Mouse (Mus musculus) embryo, embryonic 10 days (tissue): Measurements from ENCODE around the gene Hjurp.

Experiments
- DNase-seq: peaks from one replicate; pipeline ENCODE4 v3.0.0-alpha.2; 2015; ENCODE audit warnings: low spot score

Gene Hjurp

DNA sequence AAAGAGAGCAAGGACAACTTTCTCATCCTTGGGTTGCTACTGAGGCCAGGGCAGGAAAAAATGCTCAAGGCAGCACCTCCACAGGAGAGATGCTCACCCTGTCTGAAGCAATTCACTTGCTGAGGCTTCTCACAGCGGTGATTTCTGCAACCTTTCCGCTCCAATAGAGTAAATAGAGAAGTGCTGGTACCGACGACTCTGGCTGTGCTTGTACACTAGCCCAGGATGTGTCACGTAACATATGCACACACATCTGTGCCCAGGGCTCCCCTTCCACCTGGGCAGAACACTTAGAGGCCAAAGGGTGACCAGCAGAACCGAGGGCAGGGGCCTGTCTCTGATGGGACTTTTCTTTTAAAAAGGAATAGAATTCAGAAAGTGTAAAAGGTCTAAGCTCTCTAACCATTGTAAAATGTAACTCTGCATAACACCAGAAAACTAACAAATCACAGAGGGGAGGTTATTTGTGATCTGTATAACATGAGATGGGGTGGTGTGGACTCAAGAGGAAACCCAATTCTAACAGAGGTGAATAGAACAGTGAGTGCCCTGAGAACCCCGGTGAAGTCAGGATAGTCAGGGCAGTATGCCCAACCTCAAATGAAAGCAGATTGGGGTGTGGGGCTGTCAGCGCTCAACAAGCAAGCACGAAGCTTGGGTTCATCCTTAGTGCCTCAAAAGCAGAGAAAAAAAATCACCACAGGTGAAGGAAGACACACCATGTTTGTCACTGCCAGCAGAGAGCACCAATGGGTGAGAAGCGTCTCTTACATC, 16.6 kb downstream of the Hjurp start:
- no peak for DNase-seq

DNA sequence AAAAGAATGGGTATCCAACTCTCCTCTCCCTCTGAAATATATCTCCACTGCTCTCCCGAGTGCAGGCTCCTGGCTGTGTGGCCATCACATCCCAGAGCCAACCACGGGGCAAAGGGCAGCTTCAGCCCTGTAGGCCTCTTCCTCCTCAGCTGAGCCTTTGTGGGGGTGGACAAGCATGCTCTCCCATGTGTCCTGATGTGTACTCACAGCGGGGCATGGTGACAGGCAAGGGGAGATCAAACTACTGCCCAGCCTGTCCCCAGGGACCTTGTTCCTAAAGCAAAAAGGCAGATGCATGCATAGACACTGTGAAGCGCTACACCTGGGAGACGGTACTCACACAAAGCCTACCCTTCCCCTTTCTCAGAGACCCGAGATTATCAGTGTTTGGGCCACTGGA, 17.3 kb downstream of the Hjurp start:
- DNase-seq = no peak

DNA sequence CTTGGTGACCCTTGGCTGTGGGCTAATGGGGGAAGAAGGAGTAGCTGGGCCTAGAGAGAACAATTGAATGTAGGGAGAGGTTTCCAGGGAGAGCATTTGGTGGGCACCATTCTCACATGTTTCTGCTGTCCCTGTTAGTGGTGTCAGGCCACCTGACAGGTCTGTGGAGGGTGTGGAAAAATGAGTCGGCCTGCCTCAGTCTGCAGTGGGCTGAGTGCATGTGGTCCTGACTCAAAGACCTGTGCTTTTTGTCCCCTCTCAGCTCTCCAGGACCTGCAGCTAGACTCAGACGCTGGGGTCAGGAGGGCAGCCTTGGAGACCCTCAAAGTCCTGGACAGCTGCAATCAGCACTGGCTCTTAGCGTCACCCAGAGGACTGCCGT, 17.8 kb downstream of the Hjurp start:
- no peak for DNase-seq

DNA sequence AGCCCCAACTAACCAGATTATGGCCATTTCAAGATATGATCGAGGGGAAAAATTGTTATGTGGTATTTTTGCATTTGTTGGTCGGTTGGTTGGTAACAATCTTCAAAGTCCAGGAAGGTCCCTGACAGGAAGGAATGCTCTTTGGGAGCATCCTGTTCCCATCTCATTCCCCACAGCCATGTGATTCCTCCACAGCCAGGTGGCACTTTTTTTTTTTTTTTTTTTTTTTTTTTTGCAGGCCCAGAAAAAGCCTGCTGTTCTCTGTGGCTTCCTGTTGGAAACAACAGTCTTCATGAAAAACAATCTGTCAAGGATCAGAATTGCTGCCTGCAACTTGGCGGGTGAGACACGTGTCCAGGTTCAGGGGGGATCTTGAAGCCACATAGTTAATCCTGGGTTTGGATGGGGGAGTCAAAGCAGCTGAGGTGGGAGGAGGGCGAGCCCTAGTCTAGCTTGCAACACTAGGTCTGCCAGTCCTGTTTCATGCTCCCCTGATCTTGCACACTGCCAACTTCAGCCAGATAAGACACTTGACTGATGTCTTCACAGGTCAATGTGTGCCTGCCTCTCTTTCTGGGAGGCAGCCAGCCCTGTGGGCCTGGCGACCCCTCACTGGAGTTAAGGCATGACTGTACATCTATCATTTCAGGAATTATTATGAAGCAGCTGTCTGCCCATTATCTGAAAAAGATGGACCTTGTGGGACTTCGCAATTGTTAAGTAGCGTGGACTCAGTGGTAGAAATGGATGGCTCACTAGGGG, 18.4 kb downstream of the Hjurp start:
- peak; percentile 61 for DNase-seq

DNA sequence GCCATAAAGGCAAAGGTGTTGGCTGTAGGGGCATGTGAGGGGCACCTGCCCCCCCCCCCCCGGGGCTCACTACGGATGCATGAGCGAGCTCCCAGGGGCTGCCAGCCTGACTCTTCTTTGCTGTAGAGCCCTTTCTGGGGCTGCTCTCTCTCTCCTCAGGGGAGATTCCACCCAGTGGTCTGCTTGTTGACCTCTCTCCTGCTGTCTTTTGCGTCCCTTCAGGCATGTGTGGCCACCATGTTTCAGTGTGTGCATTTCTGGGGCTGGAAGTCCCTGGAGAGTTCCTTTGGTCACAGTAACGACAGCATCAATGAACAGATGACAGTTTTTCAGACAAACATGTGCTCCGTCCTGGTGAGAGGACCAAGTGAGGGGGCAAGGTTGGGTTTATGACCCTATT, 19.1 kb downstream of the Hjurp start:
- no peak for DNase-seq

DNA sequence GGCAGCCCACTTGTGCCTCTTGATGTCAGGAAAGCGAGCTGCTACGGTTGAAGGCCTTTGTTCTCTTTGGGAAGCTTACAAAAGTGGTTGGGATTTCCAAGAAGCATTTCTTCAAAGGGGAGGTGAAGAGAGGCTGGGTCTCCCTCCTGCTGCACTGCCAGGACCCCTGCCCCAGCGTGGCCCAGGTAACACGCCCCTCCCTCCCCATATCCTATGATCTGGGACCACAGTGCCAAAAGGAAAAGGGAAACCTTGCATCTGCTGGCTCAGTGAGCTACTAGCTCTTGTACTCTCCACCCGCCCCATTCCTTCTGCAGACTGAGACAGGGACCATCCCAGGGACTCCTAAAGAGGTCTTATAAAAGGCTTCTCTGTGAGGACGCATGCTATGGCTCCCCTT, 19.8 kb downstream of the Hjurp start:
- no peak for DNase-seq

DNA sequence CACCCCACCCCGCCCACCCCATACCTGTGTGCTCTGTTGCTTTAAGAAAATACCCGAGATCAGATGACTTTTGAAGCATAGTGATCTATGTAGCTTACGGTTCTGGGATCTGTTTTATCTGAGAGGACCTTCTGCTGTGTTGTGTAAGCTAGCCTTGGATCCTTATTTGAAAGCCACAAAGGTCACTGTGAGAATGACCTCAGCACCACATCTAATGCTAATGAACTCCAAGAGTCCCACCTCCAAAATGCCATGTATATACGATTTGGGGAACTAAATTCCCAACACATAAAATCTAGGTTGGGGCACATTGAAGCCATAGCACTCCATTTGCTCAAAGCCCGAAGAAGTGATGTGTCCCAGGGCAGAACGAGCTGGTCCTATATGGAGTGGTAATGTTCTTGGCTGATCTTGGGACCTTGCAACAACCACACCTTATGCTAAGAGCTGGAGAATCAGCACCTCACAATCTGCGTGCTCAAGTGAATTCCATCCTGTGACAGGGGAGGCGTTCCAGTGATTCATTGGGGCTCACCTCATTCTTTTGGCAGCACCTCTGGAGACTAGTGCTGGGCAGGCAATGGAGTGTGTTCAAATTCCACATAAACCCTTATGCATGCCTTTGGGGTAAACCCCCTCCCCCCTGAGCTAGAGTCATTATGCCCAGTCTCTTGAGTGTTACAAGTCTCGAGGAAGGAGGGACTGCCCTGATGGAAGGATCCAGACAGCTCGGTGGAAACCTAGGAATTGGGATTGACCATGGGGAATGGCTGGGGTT, 20.4 kb downstream of the Hjurp start:
- DNase-seq = no peak

DNA sequence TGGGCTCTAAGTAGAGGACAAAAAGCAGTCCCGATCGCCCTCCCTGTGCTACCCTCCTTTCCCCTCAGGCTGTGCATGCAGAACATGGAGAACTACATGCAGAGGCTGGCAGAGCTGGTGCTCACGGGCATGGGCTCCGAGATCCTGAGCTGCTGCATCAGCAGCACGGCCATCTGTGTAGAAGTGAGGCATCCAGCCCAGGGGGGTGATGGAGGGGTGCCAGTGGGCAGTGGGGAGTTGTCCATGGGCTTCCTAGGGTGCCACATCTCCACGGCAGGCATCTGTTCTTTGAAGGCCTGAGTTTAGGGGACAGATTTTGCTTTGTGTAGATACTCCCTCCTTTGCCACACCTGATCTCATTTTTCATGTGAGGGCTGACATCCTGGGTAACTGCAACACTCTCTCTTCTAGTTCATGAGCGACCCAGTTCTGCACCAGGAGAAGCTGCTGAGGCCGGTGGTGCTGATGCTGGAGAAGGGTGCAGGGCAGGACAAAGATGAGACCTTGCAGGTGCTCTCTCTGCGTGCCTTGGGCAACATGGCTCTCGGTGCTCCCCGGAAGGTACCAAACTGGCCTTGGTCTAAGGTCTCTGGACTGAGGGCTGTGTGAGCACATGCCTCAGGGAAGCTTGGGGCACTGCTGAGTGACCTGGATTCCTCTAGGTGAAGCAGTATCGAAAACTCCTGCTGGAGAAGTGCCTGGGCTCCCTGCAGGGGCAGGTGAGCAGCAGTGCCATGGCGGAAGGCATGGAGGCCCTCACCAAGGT, 21.3 kb downstream of the Hjurp start:
- DNase-seq = no peak

DNA sequence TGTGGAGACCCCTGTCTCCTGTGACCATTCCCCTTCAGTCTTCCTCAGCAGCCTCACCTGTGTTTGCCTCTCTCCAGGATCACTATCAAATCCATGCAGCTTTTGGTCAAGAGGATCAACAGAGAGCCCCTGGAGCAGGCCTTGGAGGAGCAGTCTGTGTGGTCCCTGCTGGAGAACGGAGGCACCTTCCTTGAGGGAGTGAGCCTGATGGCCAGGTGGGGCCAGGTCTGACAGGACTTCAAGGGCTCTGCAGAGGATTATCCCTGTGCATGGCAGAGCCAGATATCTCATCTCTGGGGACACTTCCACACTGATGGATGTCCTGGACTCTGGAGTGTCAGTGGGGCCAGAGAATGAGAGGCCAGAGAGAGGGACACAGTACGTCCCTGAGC, 22.0 kb downstream of the Hjurp start:
- no peak for DNase-seq

DNA sequence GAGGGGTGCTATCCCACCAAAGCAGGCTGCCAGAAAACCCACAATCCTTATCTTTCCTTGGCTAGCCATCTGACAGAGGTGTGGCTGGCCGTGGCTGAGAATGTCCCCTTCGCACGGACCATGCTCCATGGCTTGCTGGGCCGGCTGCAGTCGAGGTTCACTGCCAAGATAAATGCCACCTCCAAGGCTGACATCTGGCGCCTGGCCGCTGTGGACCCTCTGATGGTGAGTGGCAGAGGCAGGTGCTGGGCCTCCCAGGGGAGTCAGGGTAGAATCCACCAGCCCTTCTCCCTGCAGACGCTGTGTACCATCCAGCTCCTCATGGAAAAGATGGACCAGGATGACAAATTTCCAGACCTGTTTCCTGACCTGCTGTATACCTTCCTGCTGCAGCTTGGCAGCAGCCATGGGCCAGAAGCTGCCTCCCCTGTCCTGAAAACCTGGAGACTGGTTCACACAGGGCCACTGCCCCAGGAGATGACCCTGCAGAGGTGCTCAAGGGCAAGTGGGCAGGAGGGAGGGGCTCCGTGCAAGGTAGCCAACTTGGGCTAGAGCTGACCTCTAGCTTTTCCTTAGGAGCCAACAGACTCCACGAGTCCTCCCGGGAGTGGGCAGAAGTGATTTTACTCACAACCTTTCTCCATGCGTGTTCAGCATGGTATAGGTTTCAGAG, 22.5 kb downstream of the Hjurp start:
- no peak for DNase-seq

DNA sequence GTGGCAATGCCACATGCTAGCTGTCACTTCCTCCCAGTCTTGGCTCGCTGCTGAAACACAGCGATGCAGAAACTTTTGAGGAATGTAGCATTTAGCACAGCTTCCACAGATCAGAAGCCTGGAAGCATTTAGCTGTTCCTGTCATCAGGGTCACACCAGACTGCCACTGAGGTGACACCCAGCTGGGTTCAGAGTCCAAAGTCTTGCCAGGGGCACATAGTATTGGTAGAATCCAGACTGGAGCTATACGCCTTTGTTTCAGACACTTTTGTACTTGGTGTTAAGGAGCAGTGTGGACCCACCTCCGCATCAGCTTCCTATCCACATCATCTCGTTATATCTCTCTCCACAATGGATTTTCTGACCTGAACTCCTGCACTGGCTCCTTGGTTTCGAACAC, 23.9 kb downstream of the Hjurp start:
- no peak for DNase-seq

DNA sequence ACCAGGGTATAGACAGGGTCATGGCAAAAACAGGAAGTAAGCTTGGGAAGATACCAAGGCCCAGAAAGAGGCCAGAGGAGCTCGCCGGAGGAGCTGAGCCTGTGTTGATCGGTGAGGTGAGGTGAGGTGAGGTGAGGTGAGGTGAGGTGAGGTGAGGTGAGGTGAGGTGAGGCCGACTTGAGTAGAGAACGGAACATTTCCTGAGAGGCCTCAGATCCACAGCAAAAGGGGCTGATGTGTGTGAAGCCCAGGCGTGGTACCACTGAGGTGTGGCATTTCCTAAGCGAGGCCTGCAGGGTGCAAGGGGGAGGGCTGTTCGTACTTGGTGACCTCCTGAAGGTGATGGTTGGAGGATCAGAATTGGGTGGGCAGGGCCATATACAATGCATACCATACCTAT, 24.3 kb downstream of the Hjurp start:
- DNase-seq = no peak

DNA sequence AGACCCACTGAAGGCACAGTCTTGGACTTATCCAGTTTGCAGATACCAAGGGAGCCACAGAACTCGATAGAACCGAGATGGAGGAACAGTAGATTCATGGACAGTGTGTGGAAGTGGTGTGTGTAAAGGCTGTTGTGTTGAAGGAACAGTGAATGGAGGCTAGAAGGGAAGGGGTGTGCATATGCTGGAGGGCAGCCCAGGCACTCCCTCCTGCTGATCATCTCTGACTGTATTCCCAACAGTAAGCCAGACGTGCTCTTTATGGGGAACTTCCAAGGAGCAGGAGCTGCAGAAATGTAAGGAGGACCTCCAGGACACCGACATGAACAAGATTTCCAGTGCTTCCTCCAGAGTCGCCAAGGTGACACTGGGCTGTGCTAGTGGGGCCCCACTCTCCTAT, 27.4 kb downstream of the Hjurp start:
- DNase-seq = no peak

DNA sequence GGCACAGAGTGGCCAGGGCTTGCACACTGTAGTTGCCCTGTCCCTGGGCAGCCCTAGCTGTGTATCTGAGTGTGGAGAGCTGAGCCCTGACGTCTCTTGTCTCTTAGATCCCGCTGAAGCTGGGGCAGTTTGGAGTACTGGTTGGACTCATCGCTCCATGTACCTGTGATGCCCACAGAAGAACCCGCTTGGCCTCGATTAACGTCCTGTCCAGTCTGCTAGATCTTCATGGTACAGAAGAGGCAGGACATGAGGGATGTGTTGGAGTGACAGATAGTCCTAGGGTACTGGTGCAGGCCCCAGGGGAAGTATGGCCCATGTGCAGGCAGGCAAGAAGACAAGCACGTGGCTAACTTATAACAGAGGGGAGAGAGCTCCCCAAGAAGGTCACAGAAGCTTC, 27.8 kb downstream of the Hjurp start:
- DNase-seq = no peak

DNA sequence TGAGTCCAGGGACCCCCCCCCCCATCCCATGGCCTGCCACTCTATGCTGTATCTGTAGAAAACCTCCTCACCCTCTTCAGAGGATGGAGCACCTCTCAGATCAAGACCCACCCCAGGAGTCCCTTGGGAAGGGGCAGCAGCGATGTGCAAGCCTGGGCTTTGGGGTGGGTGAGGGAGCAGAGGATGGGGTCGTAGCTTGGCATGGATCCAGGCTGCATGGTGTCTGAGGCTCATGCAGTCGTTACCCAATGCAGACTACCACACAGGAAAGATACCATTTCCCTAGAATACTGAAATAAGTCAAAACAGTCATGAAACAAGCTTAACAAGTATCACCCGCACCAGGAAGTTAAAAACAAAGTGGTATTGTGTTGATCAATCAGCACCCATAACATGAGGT, 28.8 kb downstream of the Hjurp start:
- no peak for DNase-seq

DNA sequence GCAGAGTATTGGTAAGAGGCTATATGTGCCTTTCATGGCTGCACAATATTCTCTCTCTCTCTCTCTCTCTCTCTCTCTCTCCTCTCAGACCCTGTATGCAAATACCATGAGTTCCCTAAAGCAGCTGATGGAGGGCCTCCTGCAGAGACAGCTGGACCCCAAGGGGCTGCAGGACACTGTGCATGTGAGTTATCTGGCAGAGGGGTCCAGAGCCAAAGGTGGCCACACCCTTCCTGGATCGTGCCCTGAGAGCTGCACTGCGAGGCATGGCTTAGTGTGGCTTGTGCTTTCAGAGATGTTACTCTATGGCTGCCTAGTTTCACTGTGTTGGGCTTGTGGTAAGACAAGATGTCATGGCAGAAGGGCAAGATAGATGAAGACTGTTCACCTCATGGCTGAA, 29.8 kb downstream of the Hjurp start:
- no peak for DNase-seq

DNA sequence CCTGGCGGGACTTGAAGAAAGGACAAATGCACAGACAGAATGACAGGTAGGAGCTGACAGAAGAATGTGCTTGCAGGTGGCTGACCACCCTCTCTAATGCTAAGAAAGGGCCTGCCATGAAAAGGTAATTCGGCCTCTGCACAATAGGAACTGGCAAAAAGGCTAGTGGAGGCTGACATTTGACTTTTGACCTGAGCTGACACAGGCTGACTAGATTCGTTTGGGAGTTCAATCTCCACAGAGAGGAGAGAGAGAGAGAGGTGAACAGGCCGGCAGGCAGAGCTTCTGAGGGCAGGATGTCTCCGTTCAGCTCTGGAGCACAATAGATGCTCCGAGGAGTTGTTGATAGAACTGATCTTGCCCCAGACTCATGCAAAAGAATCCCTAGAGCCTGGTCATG, 31.0 kb downstream of the Hjurp start:
- DNase-seq = no peak

DNA sequence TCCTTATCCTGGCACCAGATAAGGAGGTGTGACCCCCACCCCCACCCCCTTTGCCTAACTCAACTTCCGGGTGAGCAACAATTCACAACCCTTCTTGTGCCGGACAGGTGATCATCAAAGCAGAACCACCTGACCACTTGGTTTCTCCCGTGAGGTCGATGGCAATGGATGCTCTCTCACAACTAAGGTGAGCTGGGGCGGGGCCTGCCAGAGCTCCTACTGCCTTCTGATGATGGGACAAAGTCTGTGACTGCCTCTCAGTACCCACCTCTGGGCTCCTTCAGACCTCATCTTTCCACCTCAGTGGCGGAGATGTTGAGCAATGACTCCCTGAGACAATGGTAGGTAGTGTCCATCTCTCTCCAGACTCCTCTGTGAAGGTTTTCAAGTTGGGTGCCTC, 31.6 kb downstream of the Hjurp start:
- DNase-seq = no peak

DNA sequence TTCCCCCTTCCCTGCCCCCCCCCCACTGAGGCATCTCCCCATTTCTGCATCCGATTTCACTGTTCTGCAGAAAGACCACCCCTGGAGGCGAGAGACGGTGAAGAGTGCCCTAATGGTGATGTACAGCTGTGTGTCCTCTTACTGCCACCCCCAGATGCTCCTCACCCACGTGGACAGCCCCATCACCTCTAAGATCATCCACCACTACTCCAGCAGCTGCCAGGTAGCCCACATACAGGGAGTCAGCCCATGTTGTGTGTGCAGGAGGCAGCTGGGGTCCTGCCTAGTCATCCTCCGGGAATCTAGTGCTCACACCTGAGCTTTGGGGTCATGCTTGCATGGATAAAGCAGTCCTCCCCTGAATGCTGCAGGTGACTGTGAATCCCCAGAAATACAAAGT, 33.6 kb downstream of the Hjurp start:
- DNase-seq = no peak

DNA sequence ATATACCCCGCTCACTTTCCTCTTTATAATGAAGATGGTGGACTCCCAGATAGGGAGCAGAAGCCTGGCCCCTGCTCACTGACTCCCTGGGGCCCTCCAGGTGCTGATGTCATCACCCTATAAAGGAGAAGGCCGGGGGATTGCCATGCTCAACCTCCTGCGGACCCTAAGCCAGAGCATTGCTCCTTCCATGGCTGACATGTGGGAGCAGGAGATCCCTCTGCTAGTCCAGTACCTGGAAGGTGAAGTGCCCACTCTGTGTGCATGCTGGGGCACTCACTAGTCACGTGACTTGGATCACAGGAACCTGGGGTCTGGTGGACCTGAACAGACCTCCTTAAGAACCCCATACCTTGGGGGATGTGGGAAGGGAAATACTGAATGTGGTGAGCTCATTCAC, 36.9 kb downstream of the Hjurp start:
- DNase-seq = no peak

DNA sequence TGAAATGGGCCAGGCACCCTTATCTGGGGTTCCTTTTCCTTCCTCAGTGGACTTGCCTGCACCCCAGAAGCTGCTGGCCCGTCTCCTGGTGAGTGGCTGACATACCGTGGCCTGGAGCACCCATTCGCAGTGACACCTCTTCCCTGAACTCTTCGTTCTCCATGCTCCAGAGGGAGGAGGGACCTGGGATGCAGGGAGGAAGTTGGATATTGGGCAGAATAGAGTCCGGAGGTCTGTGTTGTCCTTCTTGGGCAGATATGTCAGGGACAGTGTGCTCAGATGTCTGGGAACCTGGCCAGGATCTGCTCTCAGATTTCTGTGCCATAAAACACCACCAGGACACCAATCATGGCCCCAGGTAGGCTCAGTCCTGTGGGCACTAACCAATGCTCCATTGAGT, 37.4 kb downstream of the Hjurp start:
- DNase-seq = no peak

DNA sequence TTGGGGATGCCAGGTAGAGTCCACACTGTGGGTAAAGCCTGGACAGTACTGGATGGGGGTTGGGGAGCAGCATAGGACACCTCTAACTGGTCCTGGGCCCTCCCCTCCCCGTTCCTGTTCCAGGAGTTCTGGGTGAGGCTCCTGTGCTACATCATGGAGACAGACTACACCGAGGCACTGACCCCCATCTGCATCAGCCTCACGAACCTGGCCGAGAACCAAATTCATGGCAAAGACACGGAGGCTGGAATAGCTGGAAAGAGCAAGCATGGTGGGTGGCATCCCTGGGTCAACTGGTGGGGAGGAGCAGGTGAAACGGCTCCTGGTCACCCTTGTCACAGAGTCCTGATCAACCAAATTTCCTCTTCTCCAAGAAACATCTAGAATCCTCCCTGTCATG, 38.7 kb downstream of the Hjurp start:
- no peak for DNase-seq
